Mouse (Mus musculus) limb, embryonic 15.5 days (tissue): ENCODE results near the gene Ap1b1. TPM values are rescaled to one million over a fixed set of nuclear protein-coding genes. Genes with fewer than 3 reads are reported as not detected.
A peak's percentile ranks its signal among the peaks of the same experiment; 100 is the strongest.
"Not testable (repeated sequence)": the region's sequence is repeated elsewhere in the genome, so short reads cannot be mapped to it uniquely, and the experiment has no call there.

Experiments used
- ATAC-seq: fragments of 200-750 bp; cut with Nextera tagmentation; 2 replicates; pipeline ENCODE4 v1.8.0; 2017; ENCODE audit warnings: low read depth, moderate TSS enrichment; ENCODE audit not compliant: insufficient number of reproducible peaks, low FRiP score, low TSS enrichment
- H3K27ac ChIP-seq: fragments of 300-500 bp; sonication (generic); 2 replicates; pipeline ENCODE4 v1.5.1; 2015; ENCODE audit warnings: moderate library complexity, mild to moderate bottlenecking, inconsistent platforms
- H3K27me3 ChIP-seq: fragments of 300-500 bp; sonication (generic); 2 replicates; pipeline ENCODE4 v1.6.1; 2015; ENCODE audit warnings: inconsistent platforms
- H3K36me3 ChIP-seq: fragments of 300-500 bp; sonication (generic); 2 replicates; pipeline ENCODE4 v1.6.1; 2015; ENCODE audit warnings: inconsistent platforms
- H3K4me1 ChIP-seq: fragments of 300-500 bp; sonication (generic); 2 replicates; pipeline ENCODE4 v1.6.1; 2015; ENCODE audit warnings: inconsistent platforms
- H3K4me2 ChIP-seq: fragments of 300-500 bp; sonication (generic); 2 replicates; pipeline ENCODE4 v1.6.1; 2015; ENCODE audit warnings: mild to moderate bottlenecking, inconsistent platforms
- H3K4me3 ChIP-seq: fragments of 300-500 bp; sonication (generic); 2 replicates; pipeline ENCODE4 v1.5.1; 2015; ENCODE audit warnings: mild to moderate bottlenecking, inconsistent platforms
- H3K9ac ChIP-seq: fragments of 300-500 bp; sonication (generic); 2 replicates; pipeline ENCODE4 v1.6.1; 2015; ENCODE audit warnings: inconsistent platforms
- H3K9me3 ChIP-seq: fragments of 300-500 bp; sonication (generic); 2 replicates; pipeline ENCODE4 v1.6.1; 2016; ENCODE audit warnings: inconsistent platforms
- WGBS: fragments of 180-500 bp; shearing (Covaris S2); methylation state at CpG from one replicate; pipeline ENCODE4 v1.1.7; 2015; 5-methylcytosine and 5-hydroxymethylcytosine counted together
- microRNA-seq: library from miRNA; unstranded; fragments of <30 nt; microRNA quantifications from one replicate; pipeline ENCODE4, GENCODE M21; 2016
- polyA plus RNA-seq: library from polyadenylated mRNA; unstranded; fragments of >200 nt; fragmentation: Nextera tagmentation; extraction: Ambion mirVana; gene quantifications from 2 replicates; pipeline ENCODE4 v1.2.1, GENCODE M21; 2015

Gene Ap1b1
- polyA plus RNA-seq, 1 experiment from 2014 or later: 55.2 TPM

GRCm38 (mm10) chr11:5065056-5065821, 78.6 kb downstream of the Ap1b1 start, which contains the start of gene Gas2l1:
TSS of gene Gas2l1 (minus strand) at chr11:5065327.
- ATAC-seq: peak; percentile 81
- Histone ChIP-seq H3K27me3 (peaks cover 38% of the 10 kb centered on the region), H3K4me3 (peak within 1 kb of the TSS; percentile 79), H3K9me3 (no peaks in the 10 kb centered on the region), H3K4me2 (peak within 1 kb of the TSS; percentile 90), H3K4me1 (peaks cover 47% of the 10 kb centered on the region), H3K27ac (peak within 1 kb of the TSS; percentile 68), H3K36me3 (peaks cover 30% of the 10 kb centered on the region), H3K9ac (peak within 1 kb of the TSS; percentile 67)
- 1% methylated on average over 50 of the region's 50 CpGs for WGBS

- H3K9ac ChIP-seq: no peak overlapping the region
- H3K27me3 ChIP-seq: peaks cover 20% of the 10 kb centered on the region
- peaks cover 30% of the 10 kb centered on the region for H3K4me1 ChIP-seq
- H3K9me3 ChIP-seq: no peaks in the 10 kb centered on the region
- H3K4me3 ChIP-seq: no peak overlapping the region
- 0 out of 2 replicates have a peak overlapping the region, but pooled peaks have one; percentile 38 for H3K27ac ChIP-seq
- peaks cover 42% of the 10 kb centered on the region for H3K36me3 ChIP-seq
- no peak overlapping the region for H3K4me2 ChIP-seq
- ATAC-seq: no peak
These were observed 80.4 kb downstream of the Ap1b1 start for GRCm38 (mm10) chr11:5067063-5067462.

GRCm38 (mm10) chr11:5068126-5068971, 81.7 kb downstream of the Ap1b1 start:
- Histone ChIP-seq H3K27me3 (peaks cover 7% of the 10 kb centered on the region), H3K9ac (no peak overlapping the region), H3K9me3 (no peaks in the 10 kb centered on the region), H3K4me2 (no peak overlapping the region), H3K4me1 (peaks cover 17% of the 10 kb centered on the region), H3K27ac (0 out of 2 replicates have a peak overlapping the region, but pooled peaks have one; percentile 22), H3K36me3 (peaks cover 54% of the 10 kb centered on the region), H3K4me3 (no peak overlapping the region)
- WGBS: 83% methylated on average over 9 of the region's 9 CpGs
- ATAC-seq: no peak

DNA sequence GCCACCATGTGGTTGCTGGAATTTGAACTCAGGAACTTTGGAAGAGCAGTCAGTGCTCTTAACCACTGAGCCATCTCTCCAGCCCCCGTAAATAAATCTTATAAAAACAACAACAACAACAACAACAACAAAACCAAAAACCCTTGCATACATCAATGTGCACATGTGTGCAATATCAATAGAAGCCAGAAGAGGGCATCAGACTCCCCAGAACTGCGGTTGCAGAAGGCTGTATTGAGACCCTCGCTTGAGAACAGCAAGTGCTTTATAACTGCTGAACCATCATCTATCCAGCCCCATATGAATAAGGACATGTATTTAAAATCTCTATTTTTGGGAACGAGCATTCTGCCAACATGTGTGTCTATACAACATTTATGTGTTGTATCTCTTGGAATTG, 88.3 kb downstream of the Ap1b1 start:
- no peak overlapping the region for H3K27ac ChIP-seq
- H3K36me3 ChIP-seq: peaks cover 80% of the 10 kb centered on the region
- H3K9ac ChIP-seq: no peak overlapping the region
- no peak for ATAC-seq
- no peaks in the 10 kb centered on the region for H3K9me3 ChIP-seq
- no peak overlapping the region for H3K4me2 ChIP-seq
- no peaks in the 10 kb centered on the region for H3K4me1 ChIP-seq
- no peaks in the 10 kb centered on the region for H3K27me3 ChIP-seq
- H3K4me3 ChIP-seq: no peak overlapping the region
- 70% methylated on average over 4 of the region's 4 CpGs for WGBS

DNA sequence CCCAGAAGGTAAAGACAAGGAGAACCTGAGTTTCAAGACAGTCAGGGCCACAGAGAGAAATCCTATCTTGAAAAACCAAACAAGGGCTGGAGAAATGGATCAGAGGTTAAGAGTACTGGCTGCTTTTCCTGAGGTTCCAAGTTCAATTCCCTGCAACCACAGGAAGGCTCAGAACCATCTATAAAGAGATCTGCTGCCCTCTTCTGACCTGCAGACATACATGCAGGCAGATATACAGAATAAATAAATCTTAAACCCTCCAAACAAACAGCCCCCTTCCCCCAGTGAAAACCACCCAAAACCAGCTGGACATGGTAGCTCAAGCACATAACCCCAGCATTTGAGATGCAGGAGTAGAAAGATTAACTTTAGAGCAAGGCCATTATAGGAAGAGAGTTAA, 89.1 kb downstream of the Ap1b1 start:
- Histone ChIP-seq H3K27ac (no peak overlapping the region), H3K4me3 (no peak overlapping the region), H3K36me3 (peaks cover 80% of the 10 kb centered on the region), H3K9me3 (no peaks in the 10 kb centered on the region), H3K27me3 (no peaks in the 10 kb centered on the region), H3K9ac (no peak overlapping the region), H3K4me1 (no peaks in the 10 kb centered on the region), H3K4me2 (no peak overlapping the region)
- no peak for ATAC-seq

- not testable (repeated sequence) for H3K4me2 ChIP-seq, ATAC-seq, H3K9me3 ChIP-seq, H3K9ac ChIP-seq, H3K27ac ChIP-seq, H3K4me1 ChIP-seq, H3K27me3 ChIP-seq, H3K4me3 ChIP-seq
- peaks cover 75% of the 10 kb centered on the region for H3K36me3 ChIP-seq
- 78% methylated on average over 4 of the region's 5 CpGs for WGBS
These were observed 90.2 kb downstream of the Ap1b1 start for GRCm38 (mm10) chr11:5076843-5077242.

DNA sequence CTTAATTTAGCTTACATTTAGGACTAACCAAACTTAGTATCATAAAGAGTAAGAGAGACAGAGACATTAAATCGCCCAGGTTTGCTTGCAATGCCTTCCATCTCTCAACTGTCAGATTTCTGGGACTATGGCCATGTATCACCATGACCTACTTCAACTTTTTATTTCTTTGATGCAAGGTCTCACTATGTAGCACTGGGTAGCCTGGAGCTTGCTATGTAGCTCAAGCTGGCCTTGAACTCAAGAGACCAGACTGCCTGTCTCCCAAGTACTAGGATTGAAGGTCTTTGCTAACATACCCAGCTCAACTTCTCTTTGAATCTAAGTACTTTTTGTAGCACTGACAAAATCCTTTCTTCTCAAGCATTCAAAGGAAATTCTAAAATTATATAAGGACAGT, 102.5 kb downstream of the Ap1b1 start:
- H3K4me3 ChIP-seq: no peak overlapping the region
- peaks cover 73% of the 10 kb centered on the region for H3K36me3 ChIP-seq
- no peak overlapping the region for H3K4me2 ChIP-seq
- no peak for ATAC-seq
- H3K27me3 ChIP-seq: no peaks in the 10 kb centered on the region
- H3K9me3 ChIP-seq: no peaks in the 10 kb centered on the region
- no peaks in the 10 kb centered on the region for H3K4me1 ChIP-seq
- WGBS: 92% methylated on average over 1 of the region's 1 CpGs
- H3K9ac ChIP-seq: no peak overlapping the region
- no peak overlapping the region for H3K27ac ChIP-seq

DNA sequence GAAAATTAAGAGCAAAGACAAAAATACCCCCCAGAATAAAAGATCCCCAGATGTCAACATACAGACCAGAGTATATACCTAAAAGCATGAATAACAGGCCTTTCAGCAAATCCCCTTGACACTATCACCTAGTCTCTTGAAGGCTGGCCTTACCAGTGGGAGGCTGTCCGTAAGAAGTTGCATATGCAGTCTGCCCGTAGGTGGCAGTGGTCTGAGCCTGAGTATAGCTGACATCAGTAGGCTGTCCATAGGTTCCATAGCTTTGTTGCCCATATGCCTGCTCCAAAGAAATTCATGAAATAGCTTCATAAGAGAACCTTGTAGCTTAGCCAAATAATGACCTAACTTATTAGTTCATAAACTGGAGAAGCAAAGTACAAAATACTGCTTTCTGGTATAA, 105.1 kb downstream of the Ap1b1 start:
- no peak overlapping the region for H3K9ac ChIP-seq

More for the DNA sequence above, 105.1 kb downstream of the Ap1b1 start:
- no peak overlapping the region for H3K4me2 ChIP-seq
- peaks cover 8% of the 10 kb centered on the region; the same call in 1 of the 2 replicates for H3K4me1 ChIP-seq
- no peak overlapping the region for H3K27ac ChIP-seq
- no peak for ATAC-seq
- peaks cover 48% of the 10 kb centered on the region for H3K36me3 ChIP-seq
- H3K4me3 ChIP-seq: no peak overlapping the region
- no peaks in the 10 kb centered on the region for H3K9me3 ChIP-seq
- H3K27me3 ChIP-seq: no peaks in the 10 kb centered on the region
- 47% methylated on average over 2 of the region's 2 CpGs for WGBS

Small RNA genes within 50 kb of the gene (microRNA-seq; reads per million reads assigned to microRNA genes)
- gene Gm47296: not detected

Other genes with a start within 250 kb of the Ap1b1 start
- 0.05 and 0.11 TPM in 2 replicates for gene Cabp7, start 240.0 kb upstream of the Ap1b1 start, polyA plus RNA-seq
- 44.6 and 47.3 TPM in 2 replicates for gene Nf2, start 137.3 kb upstream of the Ap1b1 start, polyA plus RNA-seq
- gene Nipsnap1, start 112.9 kb upstream of the Ap1b1 start, polyA plus RNA-seq: 37.8 and 42.1 TPM in 2 replicates
- 28.8 and 29.9 TPM in 2 replicates for gene Thoc5, start 91.5 kb upstream of the Ap1b1 start, polyA plus RNA-seq
- gene Nefh, start 38.8 kb upstream of the Ap1b1 start, polyA plus RNA-seq: 0.23 and 0.25 TPM in 2 replicates
- 7.1 and 8.6 TPM in 2 replicates for gene Rasl10a, start 71.3 kb downstream of the Ap1b1 start, polyA plus RNA-seq
- gene Gas2l1, start 78.5 kb downstream of the Ap1b1 start, polyA plus RNA-seq: 32.3 and 34.4 TPM in 2 replicates
- 23.1 and 26.1 TPM in 2 replicates for gene Rhbdd3, start 112.1 kb downstream of the Ap1b1 start, polyA plus RNA-seq
- 655 and 680 TPM in 2 replicates for gene Ewsr1, start 112.4 kb downstream of the Ap1b1 start, polyA plus RNA-seq
- gene Emid1, start 165.4 kb downstream of the Ap1b1 start, polyA plus RNA-seq: 39.1 and 41.0 TPM in 2 replicates